Mouse (Mus musculus) lung, adult 2 months (tissue): ENCODE data around the gene Cask. TPM values are rescaled to one million over a fixed set of nuclear protein-coding genes. Genes with fewer than 3 reads are reported as not detected.

ENCODE experiments used
- DNase-seq: peaks from one replicate; pipeline ENCODE4 v3.0.0; 2022
- H3K4me1 ChIP-seq: fragments of 200-500 bp; 2 replicates; pipeline ENCODE4 v1.6.1; 2011; ENCODE audit warnings: low read length; ENCODE audit not compliant: control insufficient read depth, insufficient read depth
- H3K4me3 ChIP-seq: fragments of 200-500 bp; replicated peaks from 2 replicates; pipeline ENCODE3; 2011; ENCODE audit warnings: low read depth, mild to moderate bottlenecking, control low read depth, low read length; ENCODE audit errors: extremely low read depth
- CTCF ChIP-seq: fragments of 200-500 bp; IDR thresholded peaks from 2 replicates; pipeline ENCODE4 v1.5.1; 2011; ENCODE audit warnings: mild to moderate bottlenecking, low read length, control low read depth; ENCODE audit not compliant: insufficient read depth
- POLR2A ChIP-seq: fragments of 200-500 bp; IDR thresholded peaks from 2 replicates; pipeline ENCODE4 v1.6.1; 2011; ENCODE audit warnings: low read depth, mild to moderate bottlenecking, control low read depth, low read length, borderline replicate concordance; ENCODE audit errors: extremely low read depth
- WGBS: fragments of 180-500 bp; shearing (Covaris S2); methylation state at CpG from one replicate; pipeline ENCODE4 v1.1.7; 2018; 5-methylcytosine and 5-hydroxymethylcytosine counted together
- polyA plus RNA-seq: library from polyadenylated mRNA; depleted of rRNA; stranded (reverse); fragments of >200 nt; gene quantifications from 2 replicates; pipeline ENCODE4 v1.2.3, GENCODE M21; 2012

Cask gene
- polyA plus RNA-seq, 1 experiment: 6.7 TPM

DNA sequence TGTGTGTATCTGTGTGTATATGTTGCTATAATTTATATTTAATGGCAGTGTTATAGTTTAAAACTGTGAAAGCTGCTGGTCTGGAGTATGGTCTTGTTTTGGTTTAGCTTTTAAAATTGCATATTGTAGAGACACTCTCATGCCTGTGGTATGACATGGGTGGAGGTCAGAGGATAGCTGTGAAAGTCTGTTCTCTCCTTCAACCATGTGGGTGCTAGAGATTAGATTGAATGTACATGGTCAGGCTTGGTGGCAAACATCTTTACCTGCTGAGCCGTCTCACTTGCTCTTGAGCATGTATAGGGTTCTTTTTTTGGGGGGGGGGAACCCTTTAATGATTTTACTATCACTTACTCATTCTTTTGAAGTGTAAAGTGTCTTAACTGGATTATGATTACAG is 361.4 kb downstream of the Cask start:
- TF ChIP-seq POLR2A (no peak), CTCF (no peak)
- 69% methylated on average over 1 of the region's 1 CpGs for WGBS
- H3K4me1 ChIP-seq: no peaks in the 10 kb centered on the region

GRCm38 (mm10) chrX:13489001-13489400 is 362.2 kb downstream of the Cask start:
- no peak for TF ChIP-seq POLR2A
- no peak for TF ChIP-seq CTCF
- Histone ChIP-seq H3K4me3 (no peak overlapping the region), H3K4me1 (no peaks in the 10 kb centered on the region)
- WGBS: 75% methylated on average over 3 of the region's 3 CpGs
- DNase-seq: no peak

More for the DNA sequence above, 361.4 kb downstream of the Cask start:
- no peak for DNase-seq
- no peak overlapping the region for H3K4me3 ChIP-seq

DNA sequence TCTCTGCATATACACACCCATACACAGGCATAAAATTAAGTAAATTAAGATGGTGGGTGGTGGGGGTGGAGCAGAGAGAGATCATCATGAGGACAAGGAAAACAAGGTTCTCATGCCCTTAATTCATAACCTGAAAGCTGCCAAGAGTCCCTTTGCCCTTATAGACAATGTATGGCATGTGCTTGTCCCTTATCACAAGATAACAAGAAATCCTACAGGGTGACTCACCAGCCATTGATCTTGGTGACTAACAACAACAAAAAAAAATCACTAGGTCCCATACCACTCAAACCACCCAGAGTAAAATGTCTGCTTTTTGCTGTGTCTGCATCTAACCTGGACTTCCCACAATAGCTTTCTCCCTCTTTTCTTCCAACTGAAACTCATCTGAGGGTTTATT is 366.7 kb downstream of the Cask start:
- TF ChIP-seq CTCF (no peak), POLR2A (no peak)
- Histone ChIP-seq H3K4me1 (peaks cover 8% of the 10 kb centered on the region), H3K4me3 (no peak overlapping the region)
- no peak for DNase-seq

GRCm38 (mm10) chrX:13482576-13482975 is 368.6 kb downstream of the Cask start:
- no peak for DNase-seq
- no peak overlapping the region for H3K4me3 ChIP-seq
- peaks cover 8% of the 10 kb centered on the region for H3K4me1 ChIP-seq
- 33% methylated on average over 1 of the region's 1 CpGs for WGBS
- TF ChIP-seq CTCF (no peak), POLR2A (no peak)

DNA sequence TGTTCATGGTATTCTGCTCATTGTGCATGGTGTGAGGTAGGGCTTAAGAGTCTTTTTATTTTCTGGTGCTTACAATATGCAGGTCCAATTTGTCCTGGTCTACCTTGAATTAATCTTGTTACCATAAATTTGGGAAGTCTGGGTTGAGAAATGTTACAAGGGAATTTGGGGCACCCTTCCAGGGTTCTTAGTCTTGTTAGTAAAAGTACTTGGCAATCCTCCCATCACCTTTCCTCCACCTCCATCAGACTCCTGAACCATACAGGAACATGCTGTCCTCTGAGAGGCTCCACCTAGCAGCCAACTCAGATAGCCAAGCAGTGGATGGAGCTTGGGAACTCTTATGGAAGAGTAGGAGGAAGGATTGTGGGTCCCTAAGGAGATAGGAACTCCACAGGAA is 371.6 kb downstream of the Cask start:
- TF ChIP-seq POLR2A: no peak
- no peak for TF ChIP-seq CTCF

DNA sequence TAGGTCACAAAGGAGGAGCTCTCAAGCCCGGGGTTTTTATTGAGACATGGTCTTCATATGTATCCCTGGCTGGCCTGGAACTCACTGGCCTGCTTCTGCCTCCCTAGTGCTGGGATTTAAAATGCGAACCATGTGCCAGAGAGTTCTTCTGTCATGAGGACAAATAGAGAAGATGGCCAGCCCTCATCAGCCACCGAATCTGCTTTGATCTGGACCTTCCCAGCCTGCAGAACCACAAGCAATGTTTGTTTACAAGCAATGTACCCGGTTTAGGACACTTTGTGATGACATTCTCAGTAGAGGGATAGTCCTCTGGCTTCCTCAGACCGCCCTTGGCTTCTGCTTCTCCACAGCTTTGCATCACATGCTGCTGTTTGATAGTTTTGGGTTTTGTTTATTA is 372.9 kb downstream of the Cask start:
- no peak for DNase-seq
- peaks cover 7% of the 10 kb centered on the region for H3K4me1 ChIP-seq
- WGBS: 44% methylated on average over 5 of the region's 5 CpGs
- no peak overlapping the region for H3K4me3 ChIP-seq
- TF ChIP-seq CTCF: no peak
- no peak for TF ChIP-seq POLR2A

More for the DNA sequence above, 371.6 kb downstream of the Cask start:
- Histone ChIP-seq H3K4me1 (peaks cover 8% of the 10 kb centered on the region), H3K4me3 (no peak overlapping the region)
- DNase-seq: no peak

DNA sequence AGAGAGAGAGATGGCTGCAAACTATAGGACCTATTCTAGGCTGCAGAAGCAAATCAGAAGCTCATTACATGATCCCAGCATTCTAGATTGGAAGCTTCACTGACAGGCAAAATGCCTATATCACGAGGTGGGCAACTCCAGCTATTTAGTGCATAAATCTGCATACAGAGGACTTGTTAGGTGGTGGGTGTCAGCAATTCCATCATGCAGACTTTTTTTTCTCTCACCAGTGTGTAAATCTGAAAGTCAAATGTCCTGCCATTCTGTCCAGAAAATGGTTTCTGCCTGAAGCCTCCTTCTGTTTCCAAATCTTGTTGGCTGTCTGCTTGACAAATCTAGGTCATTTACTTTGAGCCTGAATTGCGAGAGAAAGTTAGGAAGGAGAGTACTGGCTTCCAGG is 373.6 kb downstream of the Cask start:
- 47% methylated on average over 2 of the region's 2 CpGs for WGBS
- H3K4me1 ChIP-seq: no peaks in the 10 kb centered on the region; the same call in 1 of the 2 replicates
- no peak for DNase-seq

DNA sequence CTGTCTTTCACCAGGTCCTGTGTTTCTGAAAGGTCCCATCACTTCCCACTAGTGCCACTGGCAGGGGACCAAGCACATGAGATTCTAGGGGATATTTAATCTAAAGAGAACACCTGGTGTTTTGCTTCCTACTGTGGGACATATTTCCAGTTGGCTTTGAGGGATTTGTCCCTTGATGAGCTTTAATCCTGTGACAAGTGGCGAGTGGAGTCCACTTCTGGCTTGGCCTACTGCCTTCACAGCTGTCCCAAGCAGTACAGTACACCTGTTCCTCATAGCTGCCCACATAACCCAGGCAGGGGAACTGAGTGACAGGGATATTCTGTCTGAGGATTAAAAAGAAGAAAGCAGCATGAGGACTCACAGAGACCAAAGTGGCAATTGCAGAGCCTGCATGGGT is 375.8 kb downstream of the Cask start:
- DNase-seq: no peak
- no peak for TF ChIP-seq CTCF
- TF ChIP-seq POLR2A: no peak
- no peak overlapping the region for H3K4me3 ChIP-seq
- WGBS: 63% methylated on average over 1 of the region's 1 CpGs
- H3K4me1 ChIP-seq: no peaks in the 10 kb centered on the region; the same call in none of the 2 replicates

More for the DNA sequence above, 373.6 kb downstream of the Cask start:
- TF ChIP-seq CTCF: no peak
- no peak for TF ChIP-seq POLR2A
- no peak overlapping the region for H3K4me3 ChIP-seq

GRCm38 (mm10) chrX:13472751-13473225 is 378.4 kb downstream of the Cask start:
- peaks cover 7% of the 10 kb centered on the region for H3K4me1 ChIP-seq
- DNase-seq: no peak
- no peak overlapping the region for H3K4me3 ChIP-seq
- TF ChIP-seq CTCF: no peak
- no peak for TF ChIP-seq POLR2A
- WGBS: 67% methylated on average over 4 of the region's 4 CpGs

GRCm38 (mm10) chrX:13471925-13472324 is 379.2 kb downstream of the Cask start:
- peaks cover 7% of the 10 kb centered on the region for H3K4me1 ChIP-seq
- TF ChIP-seq POLR2A (no peak), CTCF (no peak)
- no peak for DNase-seq
- no peak overlapping the region for H3K4me3 ChIP-seq
- WGBS: 79% methylated on average over 3 of the region's 3 CpGs
